Mouse (Mus musculus): ENCODE measurements around the gene Cplx3. TPM values are rescaled to one million over a fixed set of nuclear protein-coding genes. Genes with fewer than 3 reads are reported as not detected.

Gene Cplx3
- total RNA-seq, 2 experiments from 2014 or later = not detected

- peak; percentile 47 to 76 for DNase-seq
Measured at GRCm38 (mm10) chr9:57638651-57639459, 32.8 kb upstream of the Cplx3 start.

DNA sequence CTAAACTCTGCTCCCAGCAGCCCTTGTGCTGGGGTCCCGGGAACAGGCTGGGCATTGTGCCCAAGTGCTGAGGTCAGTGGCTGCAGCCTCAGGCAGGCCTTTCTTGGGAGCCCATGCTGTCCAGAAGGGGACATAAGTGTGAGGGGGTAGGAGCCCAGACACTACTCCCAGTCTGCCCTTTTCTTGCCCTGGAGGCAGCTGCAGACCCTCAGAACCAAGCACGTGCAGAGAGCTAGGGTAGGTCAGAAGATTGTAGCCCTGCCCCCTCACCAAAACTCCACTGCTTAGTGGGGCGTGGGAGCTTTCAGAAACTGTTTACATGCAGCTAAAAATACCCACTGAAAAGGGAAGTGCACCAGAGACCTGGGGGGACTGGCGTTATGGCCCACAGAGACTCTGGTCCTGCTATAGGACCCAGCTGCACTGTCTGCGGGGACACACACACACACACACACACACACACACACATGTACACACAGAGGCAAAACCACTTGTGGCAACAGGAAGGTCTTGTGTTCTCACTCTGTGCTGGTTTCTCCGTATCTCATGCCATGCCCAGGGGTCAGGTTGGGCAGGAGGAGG lies 31.8 kb upstream of the Cplx3 start:
- peak; percentile 63 to 77 for DNase-seq

- no peak for DNase-seq
Measured at GRCm38 (mm10) chr9:57637272-57637671, 31.2 kb upstream of the Cplx3 start.

DNA sequence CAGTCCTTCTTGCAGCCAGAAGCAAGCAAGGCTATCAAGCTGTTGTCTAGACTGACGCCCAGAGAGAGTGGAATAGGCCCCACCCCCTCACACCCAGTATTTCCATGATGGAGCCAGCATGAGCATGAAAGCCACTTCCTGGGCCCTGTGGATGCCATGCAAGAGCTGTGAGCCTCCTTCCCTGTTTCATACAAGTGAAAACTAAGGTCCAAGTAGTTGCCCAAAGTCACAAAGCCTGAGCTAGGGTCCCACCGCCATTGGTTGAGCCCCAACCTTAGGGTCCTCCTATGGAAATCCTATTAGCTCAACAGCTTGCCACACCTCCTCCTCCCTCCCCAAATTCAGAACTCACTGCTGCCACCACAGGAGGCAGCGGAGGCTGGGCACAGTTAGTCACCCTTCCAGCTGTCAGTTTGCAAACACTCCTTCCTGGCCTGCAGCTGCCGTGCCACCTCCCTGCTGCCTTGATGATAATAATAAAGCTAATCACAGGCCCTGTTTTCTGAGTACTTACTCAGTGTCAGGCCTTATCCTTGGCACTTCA lies 27.5 kb upstream of the Cplx3 start:
- DNase-seq = peak in 1 of 2 experiments; percentile 47

DNA sequence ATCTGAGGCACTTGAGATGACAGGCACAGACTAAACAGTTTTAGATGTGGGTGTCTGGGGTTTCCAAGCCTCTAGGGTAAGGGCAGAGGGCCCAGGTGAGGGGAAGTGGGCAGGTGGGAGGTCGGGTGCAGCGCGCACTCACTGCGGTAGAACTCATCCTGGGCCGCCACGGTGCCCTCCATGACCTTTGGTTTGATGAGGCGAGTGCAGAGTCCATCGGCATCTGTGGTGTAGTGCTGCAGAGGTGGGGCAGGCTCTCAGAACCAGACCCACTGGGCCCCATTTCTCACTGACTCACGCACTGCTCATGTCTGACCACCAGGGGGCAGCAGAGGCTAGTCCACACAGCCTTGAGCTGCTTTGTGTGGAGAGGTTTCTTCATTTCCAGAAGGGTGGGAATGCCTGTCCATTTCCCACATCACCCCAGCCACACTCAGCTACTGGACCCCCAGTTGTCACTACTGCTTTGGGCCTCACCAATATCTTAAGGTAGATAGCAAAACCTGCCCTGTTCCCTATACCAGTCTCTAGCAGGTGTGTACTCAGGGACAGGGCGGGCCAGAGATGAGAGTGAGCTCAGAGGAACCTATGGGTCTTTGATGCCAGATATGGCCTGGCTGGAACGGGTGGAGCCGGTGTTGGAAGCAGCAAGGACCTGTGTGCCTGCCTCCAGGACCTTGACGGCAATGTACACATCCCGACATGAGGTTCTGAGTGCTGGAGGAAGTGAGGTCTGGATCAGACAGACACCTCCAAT lies 23.2 kb upstream of the Cplx3 start:
- DNase-seq = peak; percentile 86 to 88

GRCm38 (mm10) chr9:57628717-57629116 lies 22.6 kb upstream of the Cplx3 start:
- no peak for DNase-seq

GRCm38 (mm10) chr9:57627892-57628291 lies 21.8 kb upstream of the Cplx3 start:
- no peak for DNase-seq

DNA sequence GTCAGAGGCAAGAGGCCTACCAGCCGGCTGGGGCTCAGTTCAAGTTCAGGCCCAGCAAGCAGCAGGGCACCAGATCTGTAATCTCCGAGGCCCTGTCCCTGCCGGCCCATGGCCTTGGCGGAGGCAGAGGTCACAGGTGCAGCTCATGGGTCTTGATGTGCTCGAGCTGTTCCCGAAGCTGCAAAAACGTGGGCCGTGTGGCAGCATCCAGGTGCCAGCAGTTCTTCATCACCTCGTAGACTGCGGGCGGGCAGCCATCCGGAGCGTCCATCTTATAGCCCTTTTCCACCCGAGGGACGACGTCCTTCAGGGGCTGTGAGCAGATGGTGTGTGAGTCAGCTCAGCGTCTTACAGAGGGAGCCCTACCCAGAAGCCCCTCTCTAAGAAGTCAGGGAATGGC lies 21.1 kb upstream of the Cplx3 start:
- no peak for DNase-seq

DNA sequence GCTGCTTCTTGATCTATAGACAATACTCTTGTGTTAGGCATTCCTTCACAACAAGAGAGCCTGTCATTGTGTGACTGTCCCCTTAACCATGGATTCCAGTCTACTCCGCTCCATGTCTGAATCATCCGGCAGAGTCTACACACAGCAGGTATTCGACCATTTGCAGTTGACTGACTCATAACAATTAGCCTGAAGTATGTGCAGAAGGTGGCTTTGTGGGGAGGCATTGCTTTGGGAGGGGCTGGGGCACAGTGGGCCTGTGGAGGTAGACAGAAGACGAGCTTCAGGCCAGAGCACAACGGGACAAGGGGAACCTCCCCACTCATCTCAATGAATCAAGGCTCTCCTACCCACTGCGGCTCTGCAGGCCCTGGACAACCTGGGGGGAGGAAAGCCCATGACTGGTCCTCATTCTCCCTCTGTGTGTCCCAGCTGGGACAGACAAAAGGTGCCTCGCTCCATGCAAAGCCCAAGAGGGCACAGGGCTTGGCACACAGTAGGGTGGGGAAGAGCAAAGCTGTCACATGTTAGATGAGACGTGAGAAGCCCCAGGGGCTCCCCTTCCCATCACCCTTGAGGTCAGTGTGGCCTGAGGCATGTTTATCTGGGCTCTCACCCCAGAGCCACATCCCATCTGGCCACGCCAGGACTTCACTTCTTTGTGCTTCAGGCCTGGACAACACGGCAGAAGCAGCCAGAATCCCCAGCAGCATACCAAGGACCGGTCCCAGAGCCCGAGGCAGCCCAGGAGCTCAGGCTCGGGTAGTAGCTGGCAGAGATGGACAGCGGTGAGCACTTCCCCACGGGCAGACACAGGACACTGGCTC lies 19.8 kb upstream of the Cplx3 start:
- no peak for DNase-seq

DNA sequence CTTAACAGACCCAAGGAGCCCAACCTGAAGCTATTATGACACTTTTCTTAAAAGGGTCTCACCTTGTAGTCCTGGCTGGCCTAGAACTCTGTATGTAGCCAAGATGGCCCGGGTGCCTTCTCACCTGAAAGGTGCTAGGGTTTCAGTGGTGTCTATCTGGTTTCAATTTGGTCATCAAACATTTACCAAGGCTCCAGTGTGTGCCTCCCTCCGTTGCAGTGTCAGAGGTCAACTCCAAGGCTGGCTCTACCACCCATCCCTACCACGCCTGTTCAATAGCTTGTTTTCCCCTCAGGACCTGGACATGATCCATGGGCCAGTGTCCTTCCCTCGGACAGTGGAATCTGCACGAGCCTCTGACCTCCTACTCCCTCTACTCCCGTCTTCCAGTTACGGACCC lies 18.2 kb upstream of the Cplx3 start:
- no peak for DNase-seq

DNA sequence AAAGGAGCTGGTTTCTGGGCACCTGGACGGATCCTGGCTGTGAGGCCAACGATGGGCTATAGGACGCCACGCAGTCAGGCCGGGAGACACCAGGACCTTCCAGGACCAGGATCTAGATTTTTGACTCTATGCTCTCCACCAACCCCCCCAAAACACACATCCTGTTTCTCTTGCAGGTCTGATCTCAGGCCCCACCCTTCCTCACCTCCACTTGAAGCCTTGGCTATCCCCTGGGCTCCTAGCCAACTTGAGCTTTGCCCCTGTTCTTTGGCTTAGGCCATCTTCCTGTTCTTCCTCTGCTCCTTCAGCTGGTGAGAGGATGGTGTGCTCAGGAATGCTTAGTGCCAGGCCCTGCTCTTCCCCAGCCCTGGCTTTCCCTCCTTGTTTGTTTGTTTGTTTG lies 14.6 kb upstream of the Cplx3 start, which contains the start of gene Lman1l:
Lman1l (minus strand) TSS at position 101 of the 400 bp plus-strand sequence.
- DNase-seq = no peak

DNA sequence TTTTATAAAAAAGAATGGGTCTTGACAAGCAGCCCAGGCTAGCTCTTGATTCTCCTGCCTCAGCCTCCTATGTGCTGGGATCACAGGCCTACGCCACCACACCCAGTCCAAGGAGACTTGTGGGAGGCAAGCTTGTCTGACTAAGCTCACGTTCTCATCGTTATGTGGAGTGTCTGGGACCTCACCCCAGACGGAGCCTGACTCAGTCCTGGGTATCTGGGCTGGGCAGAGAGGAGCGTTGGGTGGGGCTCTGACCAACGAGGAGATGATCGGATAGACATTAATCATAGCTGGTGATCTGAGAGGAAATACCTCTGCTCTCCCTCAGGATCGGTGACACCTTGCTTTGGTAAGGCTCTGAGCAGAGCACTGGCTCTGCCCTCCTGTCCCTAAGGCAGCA lies 12.8 kb upstream of the Cplx3 start:
- DNase-seq = no peak

- no peak for DNase-seq
Measured at GRCm38 (mm10) chr9:57617556-57618169, 11.6 kb upstream of the Cplx3 start.

- DNase-seq = peak; percentile 39 to 65
Measured at GRCm38 (mm10) chr9:57614786-57615185, 8.7 kb upstream of the Cplx3 start.

DNA sequence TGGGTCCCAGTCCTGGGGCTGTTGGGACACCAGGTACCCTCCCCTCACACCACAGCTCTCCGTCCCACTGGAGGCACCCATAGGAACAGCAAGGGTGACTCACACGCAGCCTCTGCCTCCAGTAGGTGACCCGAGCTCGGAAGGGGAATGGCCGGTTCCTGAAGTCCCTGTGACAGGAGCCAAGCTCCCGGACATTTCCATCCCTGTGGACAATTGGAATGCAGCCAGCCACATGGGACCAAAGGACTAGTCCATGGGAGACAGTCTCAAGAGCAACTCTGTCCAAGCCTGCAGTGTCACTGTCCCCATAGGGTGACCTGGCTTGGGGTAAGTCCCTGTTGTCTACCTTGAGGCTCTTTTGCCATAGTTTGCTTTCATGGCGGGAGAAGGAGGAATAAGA lies 7.9 kb upstream of the Cplx3 start:
- DNase-seq = peak in 1 of 2 experiments; percentile 28

DNA sequence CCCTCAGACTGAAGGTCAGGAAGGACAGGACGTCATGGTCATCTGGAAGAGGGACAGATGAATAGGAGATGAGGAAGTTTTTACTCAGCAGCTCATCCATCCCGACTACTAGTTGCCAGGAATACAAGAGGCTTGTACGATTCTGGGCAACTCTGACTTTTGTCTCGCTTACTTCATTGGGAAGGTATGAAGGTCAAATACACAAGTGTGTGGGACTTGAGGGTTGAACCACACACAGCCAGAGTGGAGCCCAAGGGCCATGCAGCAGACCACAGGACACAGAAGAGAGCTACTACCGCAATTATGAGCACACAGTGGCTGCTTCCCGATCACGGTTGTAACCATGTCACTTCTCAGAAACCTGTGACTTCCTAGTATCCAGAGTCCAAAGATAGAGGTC lies 6.5 kb upstream of the Cplx3 start:
- DNase-seq = no peak

- DNase-seq = no peak
Measured at GRCm38 (mm10) chr9:57610359-57610826, 4.3 kb upstream of the Cplx3 start.

DNA sequence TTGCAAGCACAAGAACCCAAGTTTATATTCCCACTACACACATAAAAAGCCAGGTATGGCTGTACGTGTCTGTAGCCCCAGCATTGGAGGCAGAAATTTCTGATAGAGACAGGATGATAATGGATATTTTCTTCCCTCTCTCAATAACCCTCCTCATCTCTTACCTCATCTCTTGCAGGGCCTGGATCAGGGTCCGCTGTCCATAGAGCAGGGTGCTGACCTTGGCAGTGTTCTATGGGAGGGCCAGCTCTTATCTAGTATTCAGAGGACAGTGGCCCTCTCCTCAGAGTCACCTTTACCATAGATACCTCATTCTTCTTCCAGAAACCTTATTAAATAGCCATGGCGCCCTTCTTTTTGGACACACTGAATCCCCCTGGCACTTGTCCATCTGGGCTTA lies 3.7 kb upstream of the Cplx3 start:
- DNase-seq = no peak

- no peak for DNase-seq
Measured at GRCm38 (mm10) chr9:57605503-57605902, 578 bp downstream of the Cplx3 start.

DNA sequence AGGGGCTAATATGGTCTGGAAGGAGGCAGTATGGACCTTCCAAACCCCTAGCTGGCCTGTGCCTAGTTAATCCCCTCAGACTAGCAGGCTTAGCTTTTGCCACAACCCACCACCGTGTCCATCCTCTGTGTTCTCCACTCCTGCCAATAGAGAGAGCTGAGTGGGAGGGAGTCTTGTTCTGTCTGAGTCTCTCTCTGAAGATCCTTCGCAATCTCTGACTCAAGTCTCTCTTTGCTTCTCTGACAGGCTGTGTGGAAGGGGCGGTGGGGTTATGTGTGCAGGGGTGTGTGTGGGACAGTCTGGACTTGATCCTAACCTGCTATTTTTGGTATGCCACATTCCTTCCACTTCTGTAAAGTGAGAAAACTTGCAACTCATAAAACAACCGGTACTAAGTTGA lies 1.2 kb downstream of the Cplx3 start:
- no peak for DNase-seq

GRCm38 (mm10) chr9:57602098-57602497 lies 4.0 kb downstream of the Cplx3 start:
- peak in 1 of 2 experiments; percentile 24 for DNase-seq
